Mouse (Mus musculus) heart, adult 2 months (tissue): ENCODE data around the gene Parp6. TPM values are rescaled to one million over a fixed set of nuclear protein-coding genes. Genes with fewer than 3 reads are reported as not detected.

Experiments
- DNase-seq, 2 experiments: peaks; one replicate each; pipeline ENCODE4 v3.0.0; 2021
- H3K27ac ChIP-seq: fragments of 200-600 bp; 2 replicates; pipeline ENCODE4 v1.8.1; 2022
- H3K27me3 ChIP-seq: fragments of 200-500 bp; 2 replicates; pipeline ENCODE4 v1.6.1; 2012; ENCODE audit warnings: mild to moderate bottlenecking, low read length, inconsistent platforms, mixed read lengths; ENCODE audit not compliant: control insufficient read depth, insufficient read depth
- H3K36me3 ChIP-seq: fragments of 200-500 bp; 2 replicates; pipeline ENCODE4 v1.6.1; 2012; ENCODE audit warnings: low read length, inconsistent platforms; ENCODE audit not compliant: control insufficient read depth, insufficient read depth
- H3K4me1 ChIP-seq: fragments of 200-500 bp; 2 replicates; pipeline ENCODE4 v1.6.1; 2011; ENCODE audit warnings: low read length; ENCODE audit not compliant: control insufficient read depth, insufficient read depth
- H3K4me3 ChIP-seq: fragments of 200-600 bp; 2 replicates; pipeline ENCODE4 v1.8.1; 2022
- H3K79me2 ChIP-seq: fragments of 200-500 bp; replicated peaks from 2 replicates; pipeline ENCODE4 v1.6.1; 2012; ENCODE audit warnings: mild to moderate bottlenecking, inconsistent platforms, low read length, moderate library complexity, mixed read lengths; ENCODE audit not compliant: control insufficient read depth, insufficient read depth
- H3K9ac ChIP-seq: fragments of 200-500 bp; 2 replicates; pipeline ENCODE4 v1.6.1; 2012; ENCODE audit warnings: low read depth, mild to moderate bottlenecking, control low read depth, inconsistent platforms, low read length, mixed read lengths
- CTCF ChIP-seq: fragments of 200-600 bp; IDR thresholded peaks from 2 replicates; pipeline ENCODE4 v1.8.1; 2022; ENCODE audit warnings: antibody characterized with exemption, mild to moderate bottlenecking, moderate library complexity
- EP300 ChIP-seq: fragments of 200-500 bp; IDR thresholded peaks from 2 replicates; pipeline ENCODE4 v1.6.1; 2011; ENCODE audit warnings: low read depth, low read length, control low read depth; ENCODE audit not compliant: insufficient read depth
- POLR2A ChIP-seq: fragments of 200-500 bp; IDR thresholded peaks from 2 replicates; pipeline ENCODE4 v1.6.1; 2011; ENCODE audit warnings: mild to moderate bottlenecking, low read depth, low read length, control low read depth; ENCODE audit not compliant: insufficient read depth
- WGBS: fragments of 180-500 bp; shearing (Covaris S2); methylation state at CpG from one replicate; pipeline ENCODE4 v1.1.7; 2018; 5-methylcytosine and 5-hydroxymethylcytosine counted together
- intact Hi-C: fragments of 180-260 bp; cut with DNase I; formaldehyde crosslinking; loops from one replicate; pipeline ENCODE4 v1.15.1; 2025
- polyA plus RNA-seq: library from polyadenylated mRNA; depleted of rRNA; stranded (reverse); fragments of >200 nt; gene quantifications from 2 replicates; pipeline ENCODE4 v1.2.3, GENCODE M21; 2012
- total RNA-seq, 2 experiments: library from RNA; stranded (reverse); gene quantifications; 2 replicates each; pipeline ENCODE4 v1.2.3; 2021

Gene Parp6
- total and polyA plus RNA-seq, 3 experiments: 16.4 to 24.2 (median 16.5) TPM

DNA sequence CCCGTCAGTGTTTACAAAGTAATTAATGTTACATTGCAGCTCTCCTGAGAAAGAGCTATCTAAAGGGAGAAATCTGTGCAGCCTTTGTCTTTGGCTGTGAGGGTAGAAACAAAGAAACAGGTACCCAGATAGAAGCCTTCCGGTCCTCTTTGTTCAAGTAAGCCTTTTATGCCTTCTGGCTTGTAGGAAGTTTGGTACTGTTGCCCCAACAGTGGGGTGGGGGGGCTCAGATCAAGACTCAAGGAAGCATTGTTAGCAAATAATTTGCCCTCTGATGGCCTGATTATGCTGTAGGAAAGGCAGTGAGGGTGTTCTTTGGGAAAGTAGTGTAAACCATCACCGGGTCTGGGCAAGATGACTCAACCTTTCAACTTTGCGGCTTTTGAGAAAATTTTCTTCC lies 41.1 kb downstream of the Parp6 start:
- peaks cover 18% of the 10 kb centered on the region for H3K4me1 ChIP-seq
- peaks cover 2% of the 10 kb centered on the region; the same call in 1 of the 2 replicates for H3K79me2 ChIP-seq
- no peak for DNase-seq
- no peak overlapping the region; the same call in 1 of the 2 replicates for H3K9ac ChIP-seq
- H3K36me3 ChIP-seq: peaks cover 17% of the 10 kb centered on the region
- intact Hi-C loops: loop anchor here (5.0 kb wide), 2 partner anchors 94 to 171 kb away; partner anchors contain the start of genes Arih1, Myo9a and Senp8
- TF ChIP-seq EP300: no peak
- TF ChIP-seq CTCF: no peak
- no peak for TF ChIP-seq POLR2A
- WGBS: 23% methylated on average over 4 of the region's 4 CpGs
- H3K27me3 ChIP-seq: no peaks in the 10 kb centered on the region
- peak overlapping the region; percentile 92 for H3K4me3 ChIP-seq
- H3K27ac ChIP-seq: peak overlapping the region; percentile 97

DNA sequence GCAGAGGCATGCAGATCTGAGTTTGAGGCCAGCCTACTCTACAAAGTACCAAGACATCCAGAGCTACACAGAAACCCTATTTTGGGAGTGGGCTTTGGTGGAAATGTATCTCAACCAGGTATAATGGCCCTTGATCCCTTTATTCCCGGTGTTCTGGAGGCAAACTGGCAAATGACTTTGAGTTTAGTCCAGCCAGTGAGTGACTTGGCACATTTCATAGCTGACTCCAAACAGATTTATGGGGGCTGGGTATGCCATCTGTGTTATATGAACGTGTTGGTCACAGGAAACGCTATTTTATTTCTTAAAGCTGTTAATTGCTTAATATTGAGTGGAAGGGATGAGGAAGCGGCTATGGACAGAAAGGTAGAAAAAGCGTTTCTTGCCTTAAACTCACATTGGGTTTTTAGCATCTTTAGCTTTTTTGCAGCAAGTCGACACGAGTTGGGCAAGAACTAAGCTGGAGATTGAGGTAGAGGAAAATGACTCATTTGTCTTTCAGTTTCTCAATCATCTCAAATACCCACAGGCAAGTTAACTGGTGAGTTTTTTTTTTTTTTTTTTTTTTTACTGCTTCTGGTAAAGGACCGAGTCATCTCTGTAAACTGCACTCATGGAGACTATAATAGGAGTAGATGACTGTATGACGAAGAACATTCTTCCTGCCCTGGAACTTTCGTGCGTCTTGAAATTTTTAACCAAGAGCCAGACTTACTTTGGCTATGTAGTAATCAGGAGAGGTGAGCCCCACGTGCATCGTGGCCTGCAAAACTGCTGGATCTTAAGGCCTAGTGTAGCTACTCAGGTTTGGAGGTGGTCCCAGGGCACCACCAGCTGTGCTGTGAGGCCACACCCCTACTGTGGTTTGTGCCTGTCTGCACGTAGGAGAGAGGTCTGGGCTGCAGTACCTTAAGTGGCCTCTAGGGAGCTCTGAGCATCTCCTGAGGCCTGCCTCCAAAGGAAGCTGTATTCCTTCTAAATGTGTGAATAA lies 42.2 kb downstream of the Parp6 start:
- Histone ChIP-seq H3K4me3 (peak overlapping the region; percentile 15; the same call in 1 of the 2 replicates), H3K9ac (0 out of 2 replicates have a peak overlapping the region, but pooled peaks have one; percentile 10), H3K36me3 (peaks cover 28% of the 10 kb centered on the region), H3K79me2 (peaks cover 4% of the 10 kb centered on the region; the same call in 1 of the 2 replicates), H3K27me3 (no peaks in the 10 kb centered on the region), H3K4me1 (peaks cover 19% of the 10 kb centered on the region), H3K27ac (peak overlapping the region; percentile 97)
- intact Hi-C loops: loop anchor here (5.0 kb wide), 2 partner anchors 93 to 172 kb away; partner anchors contain the start of genes Arih1, Myo9a and Senp8
- peak; percentile 86 for DNase-seq
- WGBS: 17% methylated on average over 14 of the region's 14 CpGs
- TF ChIP-seq POLR2A (no peak), EP300 (peak; percentile 66; the same call in 1 of the 2 replicates)

DNA sequence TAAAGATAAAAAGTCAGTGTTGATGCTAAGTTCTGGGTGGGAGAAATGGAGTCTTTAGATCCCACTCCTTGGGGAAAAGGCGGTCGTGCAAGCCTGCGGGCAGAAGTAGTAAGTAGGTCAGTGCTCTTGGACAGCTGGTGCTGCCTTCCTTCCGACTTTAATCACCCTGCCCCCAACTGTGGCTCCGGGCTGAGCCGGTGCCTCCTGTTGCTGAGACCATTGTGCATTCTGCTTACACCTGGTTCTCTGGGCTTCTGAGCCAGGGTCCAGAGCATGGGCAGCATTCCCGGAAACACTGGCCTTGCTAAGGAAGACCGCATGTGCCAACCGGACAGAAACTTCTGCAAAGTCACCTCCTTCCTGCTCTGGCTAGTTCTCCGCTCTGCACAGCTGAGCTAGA lies 43.3 kb downstream of the Parp6 start:
- Histone ChIP-seq H3K36me3 (peaks cover 31% of the 10 kb centered on the region), H3K4me3 (peak overlapping the region; percentile 28), H3K79me2 (peaks cover 4% of the 10 kb centered on the region; the same call in 1 of the 2 replicates), H3K9ac (0 out of 2 replicates have a peak overlapping the region, but pooled peaks have one; percentile 30), H3K27ac (peak overlapping the region; percentile 97), H3K4me1 (peaks cover 22% of the 10 kb centered on the region), H3K27me3 (no peaks in the 10 kb centered on the region)
- under 1% methylated on average over 10 of the region's 10 CpGs for WGBS
- no peak for TF ChIP-seq CTCF
- 0 out of 2 replicates have a peak, but pooled peaks have one; percentile 21 for TF ChIP-seq POLR2A
- TF ChIP-seq EP300: 0 out of 2 replicates have a peak, but pooled peaks have one; percentile 13
- peak; percentile 70 to 80 for DNase-seq
- intact Hi-C loops: no loop called here

DNA sequence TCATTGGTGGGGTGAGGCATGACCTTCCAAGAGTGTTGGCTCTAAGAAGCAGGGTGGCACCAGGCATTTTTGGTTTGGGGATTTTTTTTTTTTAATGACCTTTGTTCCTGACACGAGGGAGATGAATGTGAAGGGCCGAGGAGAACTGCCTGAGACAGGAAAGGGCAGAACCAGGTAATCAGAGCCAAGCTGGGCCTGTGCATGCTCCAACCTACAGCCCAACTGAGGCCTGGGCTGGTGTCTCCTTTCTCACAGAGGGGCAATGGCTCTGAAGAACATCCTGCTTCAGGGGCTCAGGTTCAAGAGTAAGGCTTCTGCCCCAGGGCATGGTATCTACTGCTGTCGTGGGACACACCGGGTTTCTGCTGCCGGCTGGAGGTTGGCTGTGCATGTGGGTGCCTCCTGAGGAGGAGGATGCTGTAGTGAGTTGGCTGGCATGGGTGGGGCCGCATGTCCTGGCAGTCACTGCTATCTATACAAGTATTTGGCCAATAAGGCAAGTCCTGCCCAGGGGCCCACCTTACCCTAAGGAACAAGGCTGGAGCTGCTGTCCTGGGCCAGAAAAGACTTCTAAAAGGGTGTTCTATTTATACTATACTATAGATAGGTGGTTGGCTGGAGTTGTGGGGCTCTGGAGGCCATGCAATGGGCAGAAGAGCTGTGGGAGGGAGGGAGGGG lies 44.4 kb downstream of the Parp6 start:
- no peak for DNase-seq
- Histone ChIP-seq H3K9ac (no peak overlapping the region; the same call in 1 of the 2 replicates), H3K27ac (peak overlapping the region; percentile 97), H3K36me3 (peaks cover 35% of the 10 kb centered on the region), H3K4me1 (peaks cover 22% of the 10 kb centered on the region), H3K4me3 (no peak overlapping the region), H3K27me3 (no peaks in the 10 kb centered on the region), H3K79me2 (peaks cover 4% of the 10 kb centered on the region; the same call in 1 of the 2 replicates)
- TF ChIP-seq CTCF (no peak), POLR2A (no peak), EP300 (no peak)
- intact Hi-C loops: no loop called here
- WGBS: 33% methylated on average over 6 of the region's 6 CpGs

DNA sequence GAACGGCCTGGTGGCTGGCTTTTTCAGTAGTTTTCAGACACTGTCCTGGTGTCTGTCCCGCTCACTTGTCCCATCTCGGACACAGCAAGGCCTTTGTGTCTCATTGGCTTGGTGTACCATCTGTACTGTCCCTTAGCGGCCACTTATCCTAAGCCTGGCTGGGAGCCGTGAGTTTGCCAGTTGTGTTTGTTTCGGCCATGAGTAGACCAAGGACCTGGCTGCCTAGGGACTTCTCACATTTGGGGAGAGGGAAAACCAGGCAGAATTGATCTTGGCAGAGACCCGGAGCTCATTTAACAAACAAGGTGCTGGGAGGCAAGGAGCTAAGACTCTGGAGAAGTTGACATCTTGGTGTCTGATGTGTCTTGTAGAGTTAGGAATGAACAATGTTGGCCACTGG lies 46.1 kb downstream of the Parp6 start:
- Histone ChIP-seq H3K4me1 (peaks cover 23% of the 10 kb centered on the region), H3K36me3 (peaks cover 45% of the 10 kb centered on the region), H3K79me2 (peaks cover 4% of the 10 kb centered on the region; the same call in 1 of the 2 replicates), H3K4me3 (no peak overlapping the region), H3K27ac (peak overlapping the region; percentile 97), H3K27me3 (no peaks in the 10 kb centered on the region), H3K9ac (no peak overlapping the region)
- TF ChIP-seq POLR2A (no peak), EP300 (no peak), CTCF (no peak)
- DNase-seq: no peak
- intact Hi-C loops: no loop called here
- WGBS: 63% methylated on average over 7 of the region's 7 CpGs
